Mouse (Mus musculus) adrenal gland, adult 18-20 months (tissue): ENCODE data around the gene Tcl1b5. TPM values are rescaled to one million over a fixed set of nuclear protein-coding genes. Genes with fewer than 3 reads are reported as not detected.

Experiments
- DNase-seq, 2 experiments: peaks; one replicate each; pipeline ENCODE4 v3.0.0; 2021 to 2022; ENCODE audit warnings: low spot score in 2 of 2
- total RNA-seq, 2 experiments: library from RNA; stranded (reverse); gene quantifications; 1 replicate in 1 of 2; 2 replicates in 1 of 2; pipeline ENCODE4 v1.2.3; 2021

Gene Tcl1b5
- total RNA-seq, 2 experiments from 2014 or later, result not detected

DNA sequence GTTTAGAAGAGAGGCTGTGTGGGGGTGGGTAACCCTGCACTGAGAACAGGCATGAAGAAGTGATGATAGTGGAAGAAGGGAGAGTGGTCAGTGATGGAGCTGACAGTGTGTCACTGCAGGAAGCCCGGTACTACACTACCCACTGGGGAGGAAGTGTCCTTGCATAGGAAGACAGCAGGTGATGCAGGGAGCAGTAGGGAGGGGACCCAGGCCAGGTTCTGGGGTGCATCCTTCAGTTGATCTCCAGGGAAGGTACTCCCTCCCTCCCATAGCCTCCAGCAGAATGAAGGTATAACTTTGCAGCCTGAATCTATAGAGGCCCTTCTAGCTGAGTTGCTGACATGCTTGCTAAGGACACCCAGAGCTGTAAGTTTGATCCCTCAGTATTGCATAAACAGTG lies 30.9 kb downstream of the Tcl1b5 start:
- no peak for DNase-seq

DNA sequence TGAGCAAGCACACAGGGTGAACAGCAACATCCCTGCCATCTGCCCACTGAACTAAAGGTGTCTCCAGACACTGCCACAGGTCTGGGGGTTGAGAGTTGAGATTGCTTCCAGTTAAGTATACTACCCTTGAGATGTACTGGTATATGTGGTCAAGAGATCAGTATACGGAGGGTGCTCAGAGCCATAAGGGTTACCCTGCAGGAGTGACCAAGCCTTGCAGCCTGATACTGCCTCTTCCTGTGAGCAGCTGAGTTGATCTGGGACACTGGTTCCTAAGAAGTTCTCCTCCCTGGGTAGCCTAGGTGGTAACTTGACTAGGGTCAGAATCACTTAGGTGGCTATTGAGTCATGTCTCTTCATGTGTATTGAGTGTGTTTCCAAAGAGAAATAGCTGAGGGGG lies 32.3 kb downstream of the Tcl1b5 start:
- no peak for DNase-seq

DNA sequence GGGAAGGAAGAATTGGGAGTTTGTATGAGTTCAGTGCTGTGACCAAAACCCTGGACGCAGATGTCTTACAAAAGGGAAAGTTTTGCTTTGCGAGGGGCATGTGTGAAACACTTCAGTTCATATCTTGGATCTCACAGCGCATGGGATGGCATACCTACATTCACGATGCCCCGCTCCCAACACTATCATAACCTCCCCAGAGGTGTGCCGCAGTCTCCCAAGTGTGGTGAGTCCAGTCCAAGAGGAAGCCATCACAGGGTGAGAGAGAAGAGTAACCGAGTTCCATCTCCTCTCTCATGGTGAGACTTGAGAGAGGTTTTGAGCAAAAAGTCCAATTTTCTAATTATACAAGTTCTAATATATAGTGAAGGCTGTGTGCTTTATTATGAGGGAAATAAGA lies 33.1 kb downstream of the Tcl1b5 start:
- no peak for DNase-seq

DNA sequence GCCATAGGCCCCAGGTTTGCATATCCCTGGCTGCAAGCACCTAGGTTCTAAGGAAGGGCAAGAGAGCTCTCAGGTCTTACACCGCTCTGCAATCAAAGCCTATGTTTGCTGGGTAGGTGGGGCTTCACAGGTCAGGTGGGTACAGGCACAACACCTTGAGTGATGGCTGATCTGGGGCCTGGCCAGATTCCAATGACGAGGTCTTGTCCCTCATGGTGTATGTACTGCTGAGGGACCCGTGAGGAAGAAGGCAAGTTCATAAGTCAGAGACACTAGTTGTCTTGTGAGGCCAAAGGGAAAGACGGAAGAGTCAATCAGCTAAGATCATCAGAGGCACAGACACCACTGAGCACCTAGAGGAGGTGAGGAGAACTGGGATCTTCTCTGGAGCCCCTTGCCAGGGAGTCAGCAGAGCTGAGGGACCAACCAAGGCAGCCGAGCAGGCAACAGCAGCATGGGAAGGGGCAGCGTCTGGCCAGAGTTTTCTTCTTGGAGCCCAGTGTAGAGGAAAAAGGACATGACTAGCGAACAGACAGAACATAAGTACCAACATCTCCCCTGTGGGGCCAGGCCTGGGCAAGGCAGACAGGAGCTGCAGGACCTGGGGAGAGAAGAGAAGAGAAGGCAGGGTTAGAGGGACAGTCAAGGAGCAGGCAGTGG lies 41.1 kb downstream of the Tcl1b5 start:
- DNase-seq, result no peak

DNA sequence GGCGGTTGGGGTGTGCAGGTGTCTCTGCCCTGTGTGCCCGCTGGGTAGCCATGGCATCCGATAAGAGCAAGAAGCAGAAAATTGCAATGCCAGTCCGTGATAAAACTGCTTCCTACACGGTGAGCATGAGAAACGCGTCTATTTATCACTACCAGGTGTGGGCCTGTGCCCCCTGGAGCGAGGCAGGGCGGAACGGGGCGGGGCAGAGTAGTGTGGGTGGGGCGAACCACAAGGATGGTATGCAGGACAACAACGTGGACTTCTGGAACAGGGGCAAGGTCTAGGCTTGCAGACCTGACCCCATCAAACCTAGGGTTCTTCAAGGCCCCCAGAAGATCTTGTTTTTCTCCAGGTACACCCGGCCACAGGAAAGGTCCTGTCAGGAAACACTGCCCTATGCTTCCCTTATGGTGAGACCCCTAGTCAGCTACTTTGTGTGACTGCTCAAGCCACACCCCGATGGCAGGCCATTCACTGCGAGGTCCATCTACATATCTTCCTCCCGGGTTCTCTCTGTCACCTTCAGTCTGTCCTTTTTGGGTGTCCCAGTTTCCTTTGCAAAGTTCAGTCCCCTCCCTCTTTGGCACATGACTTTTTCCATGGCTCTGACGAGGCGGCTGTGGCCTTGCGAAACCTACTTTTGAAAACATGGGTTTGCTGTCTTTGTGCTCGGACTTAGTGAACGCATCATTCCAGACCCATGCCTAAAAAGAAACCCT lies 46.6 kb downstream of the Tcl1b5 start, which contains the start of gene Tcl1:
Gene Tcl1 (minus strand): TSS at position 193 of the 719 bp plus-strand sequence.
- DNase-seq, result no peak

DNA sequence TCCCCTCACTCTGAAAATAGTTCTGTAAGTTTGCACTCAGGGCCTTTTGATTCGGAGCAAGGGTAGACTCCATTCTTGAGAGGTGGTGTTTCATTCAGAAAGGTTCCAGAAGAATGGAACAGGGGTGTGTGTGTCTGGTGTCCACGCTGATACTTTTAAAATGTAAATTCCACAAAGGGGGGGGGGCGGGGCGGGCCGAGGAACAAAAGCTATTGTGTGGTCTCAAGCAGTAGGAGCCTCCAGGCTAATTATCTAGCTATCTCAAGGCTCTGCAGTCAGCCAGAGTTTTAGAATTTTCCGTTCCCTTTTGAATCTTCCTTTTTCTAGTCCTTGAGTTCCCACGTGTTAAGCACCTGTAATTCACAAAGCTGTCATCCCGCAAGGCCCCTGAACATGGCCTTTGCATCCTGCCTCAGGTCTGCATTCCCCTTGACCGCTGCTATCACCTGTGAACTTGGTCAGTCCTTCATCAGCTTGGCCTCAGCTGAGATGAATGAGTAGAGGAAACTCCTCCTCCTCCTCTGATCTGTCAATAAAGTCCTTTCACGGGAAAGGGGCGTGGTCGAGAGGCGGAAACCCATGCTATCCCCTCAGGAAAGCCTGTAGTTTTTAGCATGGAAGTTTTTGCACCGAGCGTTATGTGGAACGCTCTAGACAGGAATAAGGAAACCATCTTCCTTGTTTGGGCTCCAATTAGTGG lies 48.6 kb downstream of the Tcl1b5 start:
- DNase-seq, result no peak

Other genes starting within 250 kb of the Tcl1b5 start
- gene Syne3, start 166.5 kb upstream of the Tcl1b5 start, total RNA-seq, result 10 to 100 TPM in 1 of 2 experiments, 1 to 10 TPM in 1; 9.3 to 11.4 TPM
- 100 to 1,000 TPM; 115 to 227 TPM for gene Glrx5, start 143.7 kb upstream of the Tcl1b5 start, total RNA-seq
- not detected for gene Tcl1b2, start 30.3 kb upstream of the Tcl1b5 start, total RNA-seq
- gene Tcl1b1, start 16.7 kb upstream of the Tcl1b5 start, total RNA-seq, result not detected
- not detected for gene Tcl1b3, start 14.7 kb downstream of the Tcl1b5 start, total RNA-seq
- not detected for gene Tcl1b4, start 25.6 kb downstream of the Tcl1b5 start, total RNA-seq
- gene Tcl1, start 46.4 kb downstream of the Tcl1b5 start, total RNA-seq, result not detected
- under 1 TPM; 0.38 to 0.40 TPM for gene Tunar, start 157.5 kb downstream of the Tcl1b5 start, total RNA-seq